Mouse (Mus musculus) mammary gland, adult 2 months (tissue): ENCODE measurements around the gene Ddx20. TPM values are rescaled to one million over a fixed set of nuclear protein-coding genes. Genes with fewer than 3 reads are reported as not detected.

ENCODE experiments used
- polyA plus RNA-seq: library from polyadenylated mRNA; depleted of rRNA; stranded (reverse); fragments of >200 nt; gene quantifications from 2 replicates; pipeline ENCODE4 v1.2.3, GENCODE M21; 2012; ENCODE audit warnings: low replicate concordance; rRNA removed

Ddx20 gene
- polyA plus RNA-seq, result 6.7 and 28.0 TPM in 2 replicates

GRCm38 (mm10) chr3:105687324-105688060 is at the start of gene Ddx20:
Gene Ddx20 (minus strand): TSS chr3:105687574.

GRCm38 (mm10) chr3:105704031-105705008 is 16.9 kb upstream of the Ddx20 start, which contains the start of gene Inka2:
Gene Inka2 (plus strand): TSS chr3:105704599.

Other genes with a start within 250 kb of the Ddx20 start
- 0.24 and 0.47 TPM in 2 replicates for gene Kcnd3, start 235.2 kb downstream of the Ddx20 start, polyA plus RNA-seq
- gene Inka2, start 17.0 kb upstream of the Ddx20 start, polyA plus RNA-seq, result 2.0 and 3.1 TPM in 2 replicates
- 3.4 and 12.8 TPM in 2 replicates for gene Rap1a, start 113.8 kb upstream of the Ddx20 start, polyA plus RNA-seq
- 1.6 and 2.3 TPM in 2 replicates for gene Adora3, start 183.3 kb upstream of the Ddx20 start, polyA plus RNA-seq
- 1.3 and 1.8 TPM in 2 replicates for gene Tmigd3, start 183.3 kb upstream of the Ddx20 start, polyA plus RNA-seq
- gene I830077J02Rik, start 245.1 kb upstream of the Ddx20 start, polyA plus RNA-seq, result 1.8 and 3.0 TPM in 2 replicates